Mouse (Mus musculus) CD4-positive naive resting alpha-beta T cell, adult 76 days (primary cell): Measurements from ENCODE around the gene Zfp597. TPM values are rescaled to one million over a fixed set of nuclear protein-coding genes. Genes with fewer than 3 reads are reported as not detected.

Experiments
- total RNA-seq: library from RNA; stranded (reverse); gene quantifications from one replicate; pipeline ENCODE4 v1.2.4, GENCODE M21; 2023

The Zfp597 gene
- 28.4 TPM for total RNA-seq

DNA sequence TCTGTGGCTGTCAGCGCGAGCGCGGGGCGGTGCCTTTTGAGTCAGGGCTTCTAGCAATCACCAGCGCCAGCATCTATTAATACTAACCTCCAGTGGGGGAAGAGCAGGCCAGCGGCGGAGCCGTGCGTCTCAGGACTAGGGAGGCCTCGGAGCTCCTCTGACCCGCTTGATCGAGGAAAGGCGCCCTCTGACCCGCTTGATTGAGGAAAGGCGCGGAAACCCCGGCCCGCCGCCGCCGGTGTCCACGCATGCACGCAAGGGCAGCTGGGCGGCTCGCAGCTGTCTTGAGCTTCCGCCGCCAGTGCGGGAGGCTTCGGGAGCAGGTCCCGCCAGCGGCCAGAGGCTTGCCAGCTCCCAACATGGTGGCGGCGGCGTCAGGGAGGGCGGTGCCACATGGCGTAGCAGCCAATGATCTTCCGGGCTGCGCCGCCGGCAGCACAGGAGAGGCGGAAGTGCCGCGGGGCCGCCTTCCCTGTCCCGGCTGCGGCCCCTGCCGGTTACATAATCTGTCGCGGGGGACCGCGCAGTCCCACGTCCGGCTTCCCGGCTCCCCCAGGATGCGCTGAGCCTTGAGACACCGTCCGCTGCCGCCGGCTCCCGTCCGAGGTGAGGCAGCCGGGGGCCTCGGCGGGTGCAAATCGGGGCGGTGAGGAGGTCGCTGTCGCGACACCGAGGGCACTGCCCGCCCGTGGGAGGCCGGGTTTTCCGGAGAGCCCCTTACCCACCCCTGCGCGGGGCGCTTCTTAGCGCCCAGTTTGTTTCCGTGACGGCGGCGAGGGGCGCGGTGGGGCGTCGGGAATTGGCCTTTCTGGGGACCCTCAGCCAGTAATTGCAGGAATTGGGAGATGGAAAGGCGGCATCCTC lies at the start of gene Zfp597, which contains the start of gene Gm20695:
Gene Zfp597, minus strand, starts transcription at position 361 of the 864 bp plus-strand sequence.
Gene Gm20695, plus strand, starts transcription at position 448 of the 864 bp plus-strand sequence.

GRCm38 (mm10) chr16:3908537-3909111 lies 24.3 kb upstream of the Zfp597 start, which contains the start of the genes 1700037C18Rik and Cluap1:
Gene 1700037C18Rik, minus strand, starts transcription at chr16:3908689.
Gene Cluap1, plus strand, starts transcription at chr16:3908801.

GRCm38 (mm10) chr16:3872216-3873047 lies 11.9 kb downstream of the Zfp597 start, which contains the start of gene Naa60:
Gene Naa60, plus strand, starts transcription at chr16:3872375.

GRCm38 (mm10) chr16:3846711-3847518 lies 37.4 kb downstream of the Zfp597 start, which contains the start of gene Zfp174:
Gene Zfp174, plus strand, starts transcription at chr16:3847268.

GRCm38 (mm10) chr16:3830588-3831109 lies 53.7 kb downstream of the Zfp597 start, which contains the start of gene Olfr15:
Gene Olfr15, plus strand, starts transcription at chr16:3830878.

Other genes starting within 250 kb of the Zfp597 start
- gene Mefv, start 166.5 kb downstream of the Zfp597 start, total RNA-seq = 0.73 TPM
- gene Zfp263, start 140.5 kb downstream of the Zfp597 start, total RNA-seq = 46.7 TPM
- not detected for gene Olfr15, start 53.7 kb downstream of the Zfp597 start, total RNA-seq
- gene Zfp174, start 37.3 kb downstream of the Zfp597 start, total RNA-seq = 0.35 TPM
- gene Naa60, start 12.2 kb downstream of the Zfp597 start, total RNA-seq = 81.6 TPM
- not detected for gene Gm20695, start 87 bp upstream of the Zfp597 start, total RNA-seq
- gene 1700037C18Rik, start 24.1 kb upstream of the Zfp597 start, total RNA-seq = 4.9 TPM
- gene Cluap1, start 24.2 kb upstream of the Zfp597 start, total RNA-seq = 25.7 TPM
- gene Nlrc3, start 92.1 kb upstream of the Zfp597 start, total RNA-seq = 76.5 TPM
- gene Slx4, start 119.2 kb upstream of the Zfp597 start, total RNA-seq = 56.4 TPM
- not detected for gene Dnase1, start 152.4 kb upstream of the Zfp597 start, total RNA-seq
- 73.5 TPM for gene Trap1, start 193.3 kb upstream of the Zfp597 start, total RNA-seq